Mouse (Mus musculus): ENCODE data around the gene Il2ra. TPM values are rescaled to one million over a fixed set of nuclear protein-coding genes. Genes with fewer than 3 reads are reported as not detected.

Gene Il2ra
- total RNA-seq, 2 experiments from 2014 or later, result 0.77 TPM; not detected in 1

DNA sequence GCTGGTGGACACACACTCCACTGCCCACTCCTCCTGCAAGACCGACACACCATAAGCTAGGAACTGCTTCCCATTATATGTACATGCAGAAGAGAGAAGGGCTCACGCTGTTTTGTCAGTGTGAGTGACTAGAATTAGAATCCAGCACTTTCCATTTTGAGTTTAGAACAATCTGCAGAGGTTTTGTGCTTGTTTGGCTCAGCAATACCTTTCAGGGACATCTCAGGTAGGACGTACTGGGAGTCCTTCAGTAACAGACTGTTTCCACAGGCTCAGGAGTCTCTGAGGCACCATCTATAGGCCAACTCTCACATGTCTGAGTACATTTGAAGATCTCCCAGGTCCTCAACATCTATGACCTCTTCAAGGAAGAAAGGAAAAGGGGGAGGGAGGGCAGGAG is 9.6 kb downstream of the Il2ra start:
- ATAC-seq (replicated peaks; ENCODE audit: low FRiP score, poor library complexity, severe bottlenecking), result no peak

DNA sequence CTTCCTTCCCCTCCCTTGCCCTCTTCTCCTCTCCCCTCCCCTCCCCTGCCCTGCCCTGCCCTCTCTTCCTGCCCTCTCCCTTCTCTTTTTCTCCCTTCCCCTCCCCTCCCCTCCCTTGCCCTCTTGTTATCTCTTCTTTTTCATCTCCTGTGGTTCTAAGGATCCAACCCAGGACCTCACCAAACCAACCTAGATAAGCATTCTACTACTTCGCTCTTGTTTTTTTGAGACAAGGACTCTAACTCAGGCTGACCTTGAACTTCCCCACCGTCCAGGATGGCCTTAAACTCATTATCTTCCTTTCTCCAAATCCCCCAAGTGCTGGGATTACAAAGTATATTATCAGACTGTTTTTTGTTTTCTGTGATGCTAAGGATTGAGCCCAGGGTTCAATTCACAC is 10.2 kb downstream of the Il2ra start:
- ATAC-seq (replicated peaks; ENCODE audit: low FRiP score, poor library complexity, severe bottlenecking), result no peak

GRCm38 (mm10) chr2:11653330-11653729 is 10.7 kb downstream of the Il2ra start:
- no peak for ATAC-seq (replicated peaks; ENCODE audit: low FRiP score, poor library complexity, severe bottlenecking)

DNA sequence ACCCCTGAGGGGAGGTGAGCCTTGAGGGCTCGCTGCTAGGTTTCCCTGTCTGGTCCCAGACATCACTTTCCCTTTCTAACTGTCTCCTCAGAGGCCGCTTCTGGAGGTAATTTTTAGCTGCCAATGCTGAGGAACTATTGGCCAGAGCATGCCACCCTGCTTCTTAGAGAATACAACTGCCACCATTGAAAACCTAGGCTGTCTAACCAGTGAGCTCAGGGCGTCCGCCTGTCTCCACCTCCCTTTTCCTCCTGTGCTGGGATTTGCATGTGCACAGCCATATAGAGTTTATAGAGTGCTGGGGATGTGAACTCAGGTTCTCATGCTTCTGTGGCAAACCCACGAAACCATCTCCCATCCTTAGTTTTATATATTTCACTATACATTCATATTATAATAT is 11.2 kb downstream of the Il2ra start:
- no peak for ATAC-seq (replicated peaks; ENCODE audit: low FRiP score, poor library complexity, severe bottlenecking)

GRCm38 (mm10) chr2:11654990-11655931 is 12.7 kb downstream of the Il2ra start:
- ATAC-seq (replicated peaks; ENCODE audit: low FRiP score, poor library complexity, severe bottlenecking), result no peak

DNA sequence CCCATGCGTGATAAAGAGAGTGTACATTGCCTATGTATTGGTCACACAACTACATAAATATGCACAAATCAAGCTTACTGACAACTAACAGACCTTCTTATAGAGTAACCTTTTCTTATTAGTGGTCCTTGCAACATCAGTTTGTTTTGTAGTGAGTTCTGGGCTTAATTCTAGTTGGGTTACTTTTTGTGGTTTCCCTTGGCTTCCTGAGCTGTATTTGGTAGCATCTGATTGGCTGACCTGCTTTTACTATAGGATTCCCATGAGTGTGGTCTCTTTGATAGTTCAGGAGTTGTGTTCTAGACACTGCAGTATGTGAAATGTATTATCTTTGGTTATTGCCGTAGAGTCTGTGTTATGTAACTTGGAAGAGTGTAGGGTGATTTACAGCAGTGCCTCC is 15.0 kb downstream of the Il2ra start:
- ATAC-seq (replicated peaks; ENCODE audit: low FRiP score, poor library complexity, severe bottlenecking), result no peak

DNA sequence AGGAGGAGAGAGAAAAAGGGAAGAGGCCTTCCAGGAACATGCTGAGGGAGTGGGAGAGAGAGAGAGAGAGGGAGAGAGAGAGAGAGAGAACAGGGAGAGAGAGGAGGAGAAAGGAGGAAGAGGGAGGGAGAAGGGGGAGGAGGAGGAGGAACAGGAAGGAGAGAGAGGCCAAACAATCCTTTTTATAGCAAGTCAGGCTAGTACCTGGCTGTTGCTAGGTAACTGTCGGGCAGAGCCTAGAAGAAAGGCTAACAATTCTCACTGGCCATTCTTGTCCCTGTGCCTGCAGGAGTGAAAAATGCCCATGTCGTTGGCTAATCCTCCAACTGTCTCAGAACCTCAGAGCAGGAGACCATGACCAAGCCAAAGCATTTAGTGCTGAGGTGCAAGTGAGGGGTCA is 16.7 kb downstream of the Il2ra start:
- ATAC-seq (replicated peaks; ENCODE audit: low FRiP score, poor library complexity, severe bottlenecking), result no peak

DNA sequence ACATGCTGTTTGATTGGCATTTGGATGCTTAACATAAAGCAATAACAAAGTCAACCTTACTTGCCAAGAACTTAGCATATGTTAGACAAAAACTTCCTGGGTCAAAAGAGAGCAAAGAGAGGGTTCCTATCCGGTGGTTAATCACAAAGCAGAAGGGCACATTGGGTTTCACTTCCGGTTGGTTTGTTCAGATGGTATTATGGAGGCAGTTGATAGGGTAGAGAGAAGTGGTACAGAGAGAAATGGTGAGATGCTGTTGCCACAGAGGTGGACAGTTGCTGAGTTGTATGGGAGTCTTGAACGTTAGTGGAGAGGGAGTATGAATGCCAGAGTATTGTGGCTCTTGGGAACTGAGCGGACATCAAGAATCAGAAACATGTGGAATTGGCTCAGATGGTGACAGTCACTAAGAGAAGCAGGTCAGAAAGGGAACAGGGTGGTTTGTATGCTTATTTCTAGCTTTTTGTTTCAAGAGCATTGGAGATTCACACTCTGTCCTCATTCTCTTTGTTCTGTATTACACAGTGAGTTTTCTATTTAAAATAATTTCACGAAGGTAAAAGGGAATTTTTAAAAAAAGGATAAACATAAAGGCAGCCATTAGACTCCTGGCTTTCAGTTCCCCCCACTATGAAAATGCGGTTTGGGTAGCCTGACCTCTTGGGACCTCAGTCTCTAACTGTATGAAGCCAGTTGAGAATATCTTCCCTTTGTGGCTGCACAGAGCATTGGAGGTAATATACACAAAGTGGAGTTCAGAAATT is 19.7 kb downstream of the Il2ra start:
- no peak for ATAC-seq (replicated peaks; ENCODE audit: low FRiP score, poor library complexity, severe bottlenecking)

GRCm38 (mm10) chr2:11662907-11663230 is 20.3 kb downstream of the Il2ra start:
- ATAC-seq (replicated peaks; ENCODE audit: low FRiP score, poor library complexity, severe bottlenecking), result no peak

- ATAC-seq (replicated peaks; ENCODE audit: low FRiP score, poor library complexity, severe bottlenecking), result 0 out of 2 replicates have a peak, but pooled peaks have one; percentile 55
Observed at GRCm38 (mm10) chr2:11663961-11664360, 21.4 kb downstream of the Il2ra start.

DNA sequence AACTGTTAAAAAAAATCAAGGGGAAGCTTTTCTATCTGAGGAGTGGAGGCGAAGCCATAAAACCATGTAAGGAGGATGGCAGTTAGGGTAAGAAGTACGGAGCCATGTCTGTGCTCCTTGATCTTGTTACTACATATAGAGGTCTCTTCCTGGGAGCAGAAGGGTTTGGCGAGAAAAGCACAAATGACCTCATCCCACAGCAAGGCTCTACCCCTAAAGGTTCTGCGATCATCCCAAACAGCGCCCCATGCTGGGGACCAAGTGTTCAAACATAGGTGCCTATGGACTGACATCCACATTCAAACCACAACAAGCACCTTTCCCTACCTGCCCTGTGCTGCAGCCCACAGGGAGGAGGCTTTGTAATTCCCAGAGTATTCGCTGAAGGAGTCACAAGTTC is 21.8 kb downstream of the Il2ra start:
- ATAC-seq (replicated peaks; ENCODE audit: low FRiP score, poor library complexity, severe bottlenecking), result no peak

- no peak for ATAC-seq (replicated peaks; ENCODE audit: low FRiP score, poor library complexity, severe bottlenecking)
Observed at GRCm38 (mm10) chr2:11664806-11665205, 22.2 kb downstream of the Il2ra start.

- ATAC-seq (replicated peaks; ENCODE audit: low FRiP score, poor library complexity, severe bottlenecking), result no peak
Observed at GRCm38 (mm10) chr2:11665326-11665725, 22.7 kb downstream of the Il2ra start.

- no peak for ATAC-seq (replicated peaks; ENCODE audit: low FRiP score, poor library complexity, severe bottlenecking)
Observed at GRCm38 (mm10) chr2:11672144-11672543, 29.5 kb downstream of the Il2ra start.

DNA sequence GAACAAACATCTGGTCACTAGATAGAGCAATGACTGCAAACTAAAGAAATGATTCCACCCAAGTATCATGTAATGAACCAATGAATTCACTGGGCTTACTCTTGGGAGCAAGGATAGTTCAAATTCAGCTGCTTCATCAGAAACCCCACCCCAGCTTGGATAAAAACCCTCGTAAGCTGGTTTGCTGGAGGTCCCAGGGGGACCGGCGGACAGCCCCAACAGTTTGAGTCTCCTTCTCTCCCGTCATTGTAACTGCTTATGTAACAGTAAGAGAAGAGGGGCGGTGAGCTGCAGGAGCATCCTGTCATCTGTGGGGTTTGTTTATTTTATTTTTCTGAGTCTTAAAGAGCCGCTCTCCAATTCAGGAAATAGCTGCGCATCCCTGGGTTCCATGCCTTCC is 37.0 kb downstream of the Il2ra start:
- no peak for ATAC-seq (replicated peaks; ENCODE audit: low FRiP score, poor library complexity, severe bottlenecking)

- no peak for ATAC-seq (replicated peaks; ENCODE audit: low FRiP score, poor library complexity, severe bottlenecking)
Observed at GRCm38 (mm10) chr2:11682712-11683111, 40.1 kb downstream of the Il2ra start.

- no peak for ATAC-seq (replicated peaks; ENCODE audit: low FRiP score, poor library complexity, severe bottlenecking)
Observed at GRCm38 (mm10) chr2:11686512-11686911, 43.9 kb downstream of the Il2ra start.

DNA sequence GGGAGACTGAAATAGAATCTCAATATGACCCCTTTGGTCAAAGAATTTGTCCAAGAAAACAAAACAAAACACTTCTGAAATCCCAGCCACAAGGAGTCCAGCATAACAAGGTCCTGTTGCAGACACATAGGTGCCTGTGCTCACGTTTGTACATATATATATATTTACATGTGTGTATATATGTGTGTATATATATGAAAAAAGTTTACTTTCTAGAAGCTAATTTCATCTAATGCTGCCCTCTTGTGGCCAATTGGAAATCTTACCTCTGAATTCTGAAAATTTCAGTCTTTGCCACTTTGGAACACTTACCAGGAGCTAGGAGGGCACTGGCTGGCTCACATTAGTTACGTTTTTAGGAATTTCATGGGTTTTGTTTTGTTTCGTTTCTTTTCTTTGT is 44.8 kb downstream of the Il2ra start:
- no peak for ATAC-seq (replicated peaks; ENCODE audit: low FRiP score, poor library complexity, severe bottlenecking)

DNA sequence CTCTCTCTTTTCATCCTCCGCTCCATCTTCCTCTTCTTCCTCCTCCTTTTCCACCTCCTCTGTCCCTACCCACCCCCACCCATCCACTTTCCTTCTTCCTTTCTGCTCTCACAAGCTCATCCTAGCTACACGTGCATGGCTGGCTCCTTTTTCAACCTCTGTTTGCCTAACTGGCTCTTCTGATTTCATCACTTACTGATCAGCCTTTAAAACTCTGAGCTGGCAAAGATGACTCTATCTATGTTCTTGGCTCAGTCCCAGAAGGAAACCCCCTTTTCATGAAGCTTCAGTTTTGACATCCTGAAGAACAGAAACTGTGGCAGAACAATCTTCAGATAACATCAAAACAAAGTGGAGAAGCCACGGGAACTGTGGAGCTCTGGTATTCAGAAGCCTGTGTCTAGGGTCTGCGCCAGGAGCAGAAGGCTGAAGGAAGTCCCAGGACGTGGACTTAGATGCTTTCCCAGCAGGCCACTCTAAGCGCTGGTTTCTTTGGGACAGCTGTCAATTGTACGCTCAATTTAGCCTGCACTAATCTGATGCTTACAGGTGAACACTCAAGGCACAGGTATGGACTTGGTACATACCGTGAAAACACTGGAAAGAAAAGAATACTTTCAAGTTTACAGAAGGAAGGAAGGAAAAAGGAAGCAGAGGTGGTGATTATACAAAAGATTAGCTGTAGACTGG is 47.7 kb downstream of the Il2ra start:
- no peak for ATAC-seq (replicated peaks; ENCODE audit: low FRiP score, poor library complexity, severe bottlenecking)

DNA sequence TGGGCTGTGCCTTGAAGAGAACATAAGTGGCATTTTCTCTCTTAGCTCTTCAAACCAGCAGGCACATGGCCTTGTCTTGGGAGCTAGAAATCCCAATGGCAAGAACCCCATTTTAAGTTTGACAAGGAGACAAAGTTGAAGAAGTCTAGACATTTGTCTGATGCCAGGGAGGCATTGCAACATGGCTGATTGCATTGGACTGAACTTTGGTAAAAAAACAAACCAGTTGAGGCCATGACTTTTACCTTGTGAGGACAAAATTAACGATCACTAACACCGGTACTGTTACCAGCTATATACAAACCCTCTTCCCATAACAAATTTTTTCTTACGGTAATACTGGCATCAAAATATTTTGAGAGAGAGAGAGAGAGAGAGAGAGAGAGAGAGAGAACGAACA is 50.7 kb downstream of the Il2ra start:
- ATAC-seq (replicated peaks; ENCODE audit: low FRiP score, poor library complexity, severe bottlenecking), result no peak

- no peak for ATAC-seq (replicated peaks; ENCODE audit: low FRiP score, poor library complexity, severe bottlenecking)
Observed at GRCm38 (mm10) chr2:11694104-11694503, 51.5 kb downstream of the Il2ra start.

All from erythroblast, adult 5-6 weeks (primary cell).